Mouse (Mus musculus) adipocyte (in vitro differentiated cells): ENCODE measurements at regions not wholly inside any gene's neighbourhood (a gene's known extent, or its start where the extent isn't known, plus 50 kb on each side); places are given as distances from the start of the nearest gene placed in this dataset.

Source experiments
- DNase-seq: peaks from one replicate; pipeline ENCODE4 v3.0.0-alpha.2; 2016; ENCODE audit warnings: low spot score

DNA sequence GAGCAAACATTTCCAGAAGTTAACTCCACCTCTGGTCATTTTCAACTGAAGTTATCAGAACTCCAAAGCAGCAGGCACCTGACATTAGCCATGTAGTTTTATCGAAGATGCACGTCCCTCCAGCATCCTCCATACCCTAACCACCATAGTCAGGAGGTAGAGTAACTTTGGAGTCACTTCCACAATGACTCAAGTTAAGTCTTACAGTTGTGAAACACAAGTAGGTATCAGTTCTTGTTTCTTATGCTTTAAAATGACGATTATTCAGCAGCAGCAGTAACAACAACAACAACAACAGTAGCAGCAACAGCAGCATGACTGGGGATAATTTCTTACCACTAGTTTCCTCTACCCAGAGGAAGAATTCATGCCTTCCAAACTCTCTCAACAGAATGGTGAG, 51.3 kb upstream of the Tank start:
- DNase-seq: no peak

DNA sequence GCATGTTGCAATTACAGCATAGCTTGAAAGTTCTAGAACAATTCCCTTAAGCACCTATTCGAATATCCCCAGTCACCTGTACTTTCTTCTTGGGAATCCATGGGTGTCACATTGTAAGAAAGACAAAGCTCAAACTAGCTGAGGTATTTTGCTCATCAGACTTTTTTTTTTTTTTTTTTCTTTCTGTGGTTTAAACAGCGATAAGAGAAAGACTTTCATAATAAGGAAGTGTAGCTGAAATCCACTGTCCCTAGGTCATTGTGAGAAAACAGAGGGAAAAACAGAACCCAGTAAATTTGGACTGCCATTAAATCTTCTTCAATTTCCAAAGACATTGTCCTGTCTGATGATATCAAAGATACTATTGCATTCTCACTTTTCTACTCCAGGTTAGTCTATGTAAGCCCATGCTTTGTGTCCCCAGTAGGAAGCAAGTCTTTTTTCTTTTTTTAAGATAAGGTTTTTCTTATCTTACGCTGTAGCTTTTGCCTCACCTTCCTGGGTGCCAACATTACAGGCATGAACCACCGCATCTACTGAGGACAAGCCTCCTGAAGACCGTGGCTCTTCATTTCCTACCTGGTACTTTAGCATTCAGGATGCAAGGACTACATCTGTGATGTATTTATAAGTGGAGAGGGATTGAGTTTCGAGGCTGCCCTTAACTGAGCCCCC, 54.2 kb upstream of the Tank start:
- no peak for DNase-seq

DNA sequence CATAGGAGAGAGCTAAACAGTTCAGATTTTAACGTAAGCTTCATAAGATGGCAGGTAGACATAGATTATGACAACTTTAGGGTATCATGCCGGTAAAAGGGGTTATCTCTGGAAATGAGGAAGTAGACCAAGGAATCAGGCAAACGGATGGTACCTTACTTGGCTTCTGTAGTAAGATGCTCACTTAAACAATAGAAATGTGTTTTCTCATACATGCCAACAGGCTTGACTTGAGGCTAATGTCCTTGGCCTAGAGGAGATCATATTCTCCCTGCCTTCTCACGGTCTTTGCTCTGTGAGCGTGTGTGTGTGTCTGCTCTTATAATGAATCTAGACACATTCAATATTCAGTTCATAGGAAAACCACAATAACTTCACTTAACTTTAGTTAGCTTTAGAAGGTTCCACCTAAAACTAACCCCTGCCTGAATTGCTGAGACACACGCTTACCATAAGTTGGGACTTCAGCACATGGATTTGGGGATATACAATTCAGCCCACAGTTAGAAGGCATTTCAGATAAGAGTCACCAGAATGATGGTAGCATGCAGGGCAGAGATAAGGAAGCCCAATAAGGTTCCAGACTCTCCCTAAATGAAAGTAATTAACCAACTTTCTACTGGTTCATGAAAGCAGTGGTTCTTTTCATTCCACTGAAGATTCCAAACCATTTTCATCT, 63.8 kb upstream of the Tank start:
- DNase-seq: no peak

DNA sequence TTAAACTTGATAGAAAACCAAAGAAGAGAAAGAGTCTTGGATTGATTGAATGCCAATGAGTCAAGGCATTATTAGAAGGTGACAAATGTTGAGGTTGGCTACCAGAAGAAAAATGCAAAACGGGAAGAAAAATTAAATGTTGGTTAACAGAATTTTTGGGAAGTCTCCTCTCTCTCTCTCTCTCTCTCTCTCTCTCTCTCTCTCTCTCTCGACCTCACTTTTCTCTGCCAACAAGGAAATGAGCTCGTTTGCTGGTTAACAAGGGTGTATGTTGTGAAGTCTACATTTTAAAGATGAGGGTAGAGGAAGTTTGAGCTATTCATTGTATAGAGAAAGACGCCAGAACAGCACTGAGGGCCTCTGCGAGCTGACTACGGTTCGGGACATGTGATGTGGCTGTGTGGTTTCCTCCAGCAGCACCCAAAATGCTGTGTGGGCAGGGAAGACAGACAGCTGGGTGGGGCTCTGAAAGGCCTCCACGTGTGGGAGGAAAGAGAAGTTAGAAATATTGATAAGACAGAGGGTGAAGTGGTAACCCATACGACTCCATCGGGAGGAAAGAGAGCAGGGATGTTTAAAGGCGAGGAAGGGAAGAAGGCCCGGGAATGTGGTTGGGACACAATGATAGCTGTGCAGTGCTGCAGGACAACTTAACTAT, 64.5 kb upstream of the Tank start:
- no peak for DNase-seq

DNA sequence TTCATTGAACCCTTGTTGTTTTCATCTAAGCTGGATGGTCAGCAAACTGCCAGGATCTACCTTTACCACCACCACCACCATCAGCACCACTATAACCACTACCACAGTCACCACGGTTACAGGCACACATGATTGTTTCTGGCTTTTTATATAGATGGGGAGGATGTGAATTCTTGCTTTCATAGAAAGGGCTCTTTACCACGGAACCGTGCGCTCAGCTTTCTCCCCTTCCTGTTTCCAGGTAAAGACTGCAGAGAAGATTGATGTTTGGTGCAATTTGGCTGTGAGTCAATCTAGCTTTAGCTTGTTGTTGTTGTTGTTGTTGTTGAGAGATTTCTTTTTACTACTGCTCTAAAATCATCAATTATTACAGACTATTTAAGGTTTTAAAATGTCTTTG, 74.8 kb upstream of the Tank start:
- no peak for DNase-seq

DNA sequence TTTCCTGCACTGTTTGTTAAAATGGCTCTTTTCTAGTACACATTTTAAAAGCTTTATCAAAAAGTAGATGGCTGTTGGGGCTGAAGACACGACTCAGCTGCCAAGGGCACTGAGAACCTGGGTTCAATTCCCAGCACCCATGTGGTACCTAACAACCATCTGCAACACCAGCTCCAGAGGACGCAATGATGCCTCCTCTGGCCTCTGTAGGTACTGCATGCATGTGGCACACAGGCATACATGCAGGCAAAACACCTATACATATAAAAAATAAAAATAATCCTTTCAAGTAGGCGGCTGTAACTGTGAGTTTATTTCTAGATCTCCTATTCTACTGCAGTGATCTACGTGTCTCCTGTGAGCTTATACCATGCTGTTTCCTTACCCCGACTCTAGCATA, 76.5 kb upstream of the Tank start:
- DNase-seq: no peak

DNA sequence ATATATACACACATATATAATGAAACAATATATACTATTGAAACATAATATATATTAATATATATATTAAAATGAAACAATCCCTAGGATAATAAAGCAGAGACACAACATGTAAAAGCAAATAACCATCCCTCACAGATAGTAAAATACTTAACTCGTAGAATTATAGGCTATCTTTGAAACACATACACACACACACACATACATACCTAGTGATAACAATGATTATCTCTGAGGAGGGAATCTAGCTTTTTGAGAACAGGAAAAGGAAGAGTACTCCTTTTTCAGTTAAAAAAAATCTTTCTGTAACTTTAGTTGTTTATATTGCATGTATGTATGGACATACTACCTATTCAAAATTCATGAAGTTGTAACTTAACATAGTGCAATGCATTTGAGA, 79.1 kb upstream of the Tank start:
- no peak for DNase-seq

DNA sequence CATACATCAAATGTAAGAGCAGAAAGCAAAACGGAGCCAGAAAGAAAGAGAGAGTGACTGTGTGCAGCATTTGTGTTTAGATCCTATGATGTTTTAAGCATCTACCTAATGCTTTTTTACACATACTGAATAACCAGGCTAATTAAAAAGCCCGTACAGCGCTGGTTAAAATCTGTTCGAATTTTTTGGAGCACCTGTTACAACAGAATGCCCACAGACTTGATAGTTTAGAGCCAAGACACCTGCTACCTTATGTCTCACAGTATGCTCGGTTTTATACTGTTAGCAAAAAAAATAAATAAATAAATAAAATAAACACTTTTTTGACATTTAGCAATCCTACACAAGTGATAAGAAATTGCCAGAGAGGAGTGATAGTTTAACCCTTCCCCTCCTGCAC, 80.5 kb upstream of the Tank start:
- no peak for DNase-seq

DNA sequence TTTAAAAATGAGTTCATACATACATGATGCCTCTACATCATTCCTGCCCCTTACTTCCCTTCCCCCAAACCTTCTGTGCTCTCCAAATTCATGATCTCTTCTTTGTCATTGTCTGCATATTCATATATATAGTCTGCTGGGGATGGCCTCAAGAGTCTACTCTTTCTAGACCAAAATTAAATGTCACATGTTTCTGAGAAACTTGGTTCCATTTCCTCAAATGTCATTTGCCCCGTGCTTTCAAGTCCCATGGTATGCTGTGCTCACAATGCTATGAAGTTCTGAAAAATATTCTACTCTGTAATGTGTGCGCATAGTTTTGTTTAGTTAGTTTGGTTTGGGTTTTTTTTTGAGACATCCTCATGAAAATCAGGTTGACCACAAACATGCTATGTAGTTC, 81.4 kb upstream of the Tank start:
- no peak for DNase-seq

DNA sequence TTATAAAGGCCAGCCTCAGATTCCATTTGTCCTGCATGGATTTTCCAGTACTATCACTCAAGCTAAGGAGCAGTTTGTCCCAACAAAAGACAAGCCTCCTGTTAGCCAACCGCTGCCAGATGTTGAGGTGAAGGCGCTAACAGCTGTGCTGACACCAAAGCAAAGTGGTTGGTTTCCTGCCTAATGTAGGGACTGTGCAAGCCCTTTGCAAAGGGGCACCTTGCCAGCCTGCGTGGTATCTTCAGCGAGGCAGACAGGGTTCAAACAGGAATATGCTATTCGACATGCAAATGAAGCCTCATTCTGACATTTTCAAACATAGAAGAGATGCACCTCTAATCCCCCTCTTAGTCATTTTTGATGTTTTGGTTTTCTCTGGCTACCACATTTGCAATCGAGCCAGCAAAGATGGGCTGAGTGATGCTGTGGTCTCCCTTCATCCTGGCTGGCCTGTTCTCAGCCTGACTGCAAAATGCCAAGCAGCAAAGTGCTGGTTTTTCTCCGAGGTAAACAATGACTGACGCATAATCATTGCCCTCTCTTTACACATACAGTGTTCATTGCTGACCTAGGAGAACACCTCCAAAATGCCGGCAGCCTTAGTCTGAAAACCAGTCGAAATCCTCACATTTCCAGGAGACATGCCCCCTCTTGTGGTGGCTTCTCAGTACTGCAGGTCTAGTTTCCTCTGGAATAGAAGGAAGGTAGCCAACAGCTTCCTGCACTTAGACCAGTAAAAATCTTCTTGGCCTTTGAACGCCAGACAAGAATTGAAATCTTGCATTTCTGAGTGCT, 84.3 kb upstream of the Tank start:
- peak; percentile 94 for DNase-seq

DNA sequence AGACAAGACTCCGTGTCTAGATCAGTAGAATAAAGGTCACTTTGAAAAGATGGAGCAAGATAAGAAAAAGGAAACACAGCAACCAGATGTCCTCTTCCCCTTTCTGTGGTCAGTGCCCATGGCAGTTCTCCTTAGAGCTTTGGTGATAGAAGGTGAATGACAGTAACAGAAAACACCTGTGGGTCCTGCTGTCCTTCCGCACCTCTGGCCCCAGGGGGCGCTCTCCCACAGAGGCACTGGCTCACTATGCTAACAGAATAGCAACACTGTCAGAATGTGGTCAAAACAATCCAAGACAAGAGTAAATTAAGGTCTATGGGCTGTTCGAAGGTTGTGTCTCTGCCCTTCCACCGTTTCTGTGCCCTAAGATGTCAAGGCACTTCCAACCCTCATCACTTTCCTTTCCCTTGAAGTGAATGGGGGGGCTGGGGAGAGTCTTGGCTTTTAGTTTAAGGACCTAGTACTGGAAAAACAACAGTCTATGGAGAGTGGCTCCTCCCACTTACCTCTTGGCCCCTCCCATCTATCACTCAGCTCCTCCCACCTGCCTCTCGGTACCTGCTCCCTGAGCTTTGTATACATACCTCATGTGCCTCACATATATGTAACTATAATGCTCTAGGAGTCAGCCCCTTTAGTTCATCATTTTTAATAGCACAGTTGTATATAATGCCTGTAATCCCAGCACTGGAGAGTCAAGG, 86.2 kb upstream of the Tank start:
- no peak for DNase-seq

DNA sequence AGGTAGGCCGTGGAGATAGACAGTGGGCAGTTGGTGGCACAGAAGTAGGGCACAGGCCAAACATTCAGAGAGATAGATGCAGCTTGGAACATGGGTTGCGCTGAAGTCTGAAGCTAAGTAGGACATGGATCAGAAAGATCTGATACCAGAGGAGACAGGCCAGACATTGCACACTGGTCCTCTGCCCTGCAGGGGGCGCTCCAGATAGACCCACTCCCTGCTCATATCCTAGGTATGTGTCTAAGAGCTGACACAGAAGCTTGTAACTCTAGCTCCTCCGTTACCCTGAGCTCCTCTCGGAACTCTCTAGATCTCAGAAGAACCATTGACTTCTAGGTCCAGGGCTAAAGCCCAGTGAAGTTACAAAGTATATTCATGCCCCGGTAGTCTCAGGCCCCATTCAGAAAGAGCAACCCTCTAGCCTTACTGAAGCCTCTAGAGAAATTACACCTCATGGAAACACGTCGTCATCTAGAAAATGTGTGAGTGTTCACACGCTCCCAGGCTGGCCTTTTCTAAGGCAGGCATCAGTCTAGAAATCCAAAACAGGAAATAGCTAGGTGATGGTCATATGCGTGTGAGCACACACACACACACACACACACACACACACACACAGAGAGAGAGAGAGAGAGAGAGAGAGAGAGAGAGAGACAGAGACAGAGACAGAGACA, 87.8 kb upstream of the Tank start:
- DNase-seq: peak; percentile 20

DNA sequence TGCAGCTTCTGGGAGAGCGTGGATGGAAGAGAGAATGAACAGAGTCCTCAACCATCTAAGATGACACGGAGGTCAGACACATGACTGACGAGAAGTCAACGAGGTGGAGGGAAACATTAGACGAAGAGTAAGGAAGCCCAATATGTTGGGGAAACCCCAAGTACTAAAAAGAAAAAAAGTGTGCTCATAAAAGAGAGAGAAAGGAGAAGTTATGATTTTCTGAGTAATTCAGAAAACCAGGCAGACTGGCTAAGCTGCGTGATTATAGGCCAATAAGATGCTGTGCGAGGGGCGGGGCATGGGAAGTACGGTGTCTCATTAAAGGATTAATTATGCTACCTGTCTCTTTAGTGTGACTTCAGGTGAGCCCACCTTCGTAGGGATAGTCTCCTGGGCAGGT, 88.6 kb upstream of the Tank start:
- DNase-seq: no peak

DNA sequence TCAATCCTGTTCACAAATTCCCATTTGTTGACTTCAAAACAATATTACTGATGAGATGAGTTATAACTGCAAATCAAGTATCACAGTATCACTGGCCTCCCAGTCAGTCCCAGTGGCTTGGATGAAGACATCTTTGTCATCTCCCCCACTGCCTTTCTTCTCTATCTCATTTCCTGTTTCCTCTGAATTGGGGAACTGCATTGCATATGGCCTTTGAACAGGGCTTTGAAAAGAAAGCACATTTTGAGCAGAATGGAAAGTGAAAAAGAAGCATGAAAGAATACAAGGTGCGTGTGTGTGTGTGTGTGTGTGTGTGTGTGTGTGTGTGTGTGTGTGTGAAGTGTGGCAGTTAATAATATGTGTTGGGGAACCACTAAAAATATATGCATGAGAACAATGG, 94.6 kb upstream of the Tank start:
- no peak for DNase-seq

DNA sequence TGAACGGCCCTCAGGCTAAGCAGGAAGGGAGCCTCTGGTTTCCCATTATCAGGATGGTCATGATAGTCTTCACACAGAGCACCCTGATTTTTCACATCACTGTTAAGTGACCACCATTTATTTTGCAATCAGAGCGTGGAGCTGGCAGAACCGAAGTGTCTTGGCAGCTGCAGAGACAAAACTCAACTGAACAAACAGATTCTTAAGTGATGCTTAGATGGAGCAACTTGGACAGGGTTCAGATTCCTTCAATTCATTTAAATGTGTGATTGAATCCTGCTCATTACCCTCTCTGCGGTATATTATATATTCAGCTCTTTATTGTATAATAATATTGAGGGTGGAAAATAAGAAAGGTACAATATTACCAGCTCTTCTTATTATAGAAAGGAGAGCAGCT, 101.7 kb upstream of the Tank start:
- DNase-seq: no peak

DNA sequence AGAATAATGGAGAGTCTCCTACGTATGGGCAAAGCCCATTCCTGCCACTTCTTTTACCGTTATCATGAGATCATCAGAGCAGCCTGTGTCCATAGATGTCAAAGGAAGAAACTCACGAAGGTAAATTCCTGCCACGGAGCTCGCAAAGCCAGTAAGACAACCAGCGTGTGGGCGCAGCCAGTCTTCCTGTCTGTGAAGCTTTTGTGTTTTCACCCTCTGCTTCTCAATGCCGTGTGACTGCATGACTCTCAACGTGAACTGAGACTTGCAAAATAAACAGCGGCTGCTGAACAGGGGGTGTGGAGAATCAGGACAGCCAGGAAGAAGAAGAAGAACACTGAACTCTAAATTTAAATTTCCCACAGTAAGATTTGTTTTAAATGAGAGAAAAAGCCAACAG, 103.8 kb upstream of the Tank start:
- DNase-seq: no peak

DNA sequence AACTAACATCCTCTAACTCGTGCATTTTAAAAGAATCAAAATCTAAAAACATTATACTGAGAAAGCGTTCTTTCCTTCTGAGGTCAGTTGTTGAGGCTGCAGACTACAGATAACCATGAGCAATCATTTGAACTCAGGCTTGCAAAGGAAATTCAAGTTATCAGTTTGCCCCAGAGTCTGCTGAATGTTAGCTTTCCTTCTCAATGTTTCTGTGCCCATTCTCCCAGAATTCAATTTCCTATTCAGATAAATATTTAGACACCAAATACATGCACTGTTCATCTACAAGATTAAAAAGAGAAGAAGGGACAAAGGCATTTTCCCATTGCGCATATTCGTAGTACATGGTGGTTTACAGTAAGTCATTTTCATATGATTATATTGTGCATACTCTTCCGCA, 107.9 kb upstream of the Tank start:
- DNase-seq: no peak

DNA sequence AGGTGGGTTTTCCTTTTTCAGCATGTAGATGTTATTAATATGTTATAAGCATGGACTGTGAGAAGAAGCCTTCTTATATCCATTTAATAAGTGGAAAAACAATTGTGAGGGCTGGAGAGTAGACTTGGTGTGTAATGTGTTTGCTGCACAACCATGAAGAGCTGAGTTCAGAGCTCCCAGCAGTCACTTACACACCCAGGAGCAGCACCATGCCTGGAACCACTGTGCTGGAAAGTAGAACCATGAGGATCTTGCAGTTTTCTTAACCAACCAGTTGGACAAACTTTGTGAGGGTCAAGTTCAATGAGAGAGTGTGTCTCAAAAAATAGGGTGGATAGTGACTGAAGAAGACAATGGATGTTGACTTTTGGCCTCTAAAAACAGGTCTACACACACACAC, 108.3 kb upstream of the Tank start:
- no peak for DNase-seq

DNA sequence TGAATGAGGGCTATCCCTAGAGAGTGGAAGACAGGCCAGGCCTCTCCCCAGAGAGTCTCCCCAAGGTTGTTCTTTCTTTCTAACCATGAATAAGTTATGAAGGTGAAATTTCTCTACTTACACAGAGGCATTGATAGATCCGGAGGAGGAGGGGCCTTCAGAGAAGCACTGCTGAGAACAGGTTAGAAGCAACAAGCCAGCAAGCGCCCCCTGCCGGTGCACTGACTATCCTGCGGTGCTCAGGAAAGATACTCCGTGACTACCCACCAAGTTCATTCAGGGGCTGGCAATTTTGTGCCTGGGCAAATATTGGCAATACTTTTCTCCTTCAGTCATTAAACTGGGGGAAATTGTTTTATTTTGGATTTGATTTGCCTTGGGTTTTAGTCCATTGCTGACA, 122.5 kb upstream of the Tank start:
- peak; percentile 24 for DNase-seq

DNA sequence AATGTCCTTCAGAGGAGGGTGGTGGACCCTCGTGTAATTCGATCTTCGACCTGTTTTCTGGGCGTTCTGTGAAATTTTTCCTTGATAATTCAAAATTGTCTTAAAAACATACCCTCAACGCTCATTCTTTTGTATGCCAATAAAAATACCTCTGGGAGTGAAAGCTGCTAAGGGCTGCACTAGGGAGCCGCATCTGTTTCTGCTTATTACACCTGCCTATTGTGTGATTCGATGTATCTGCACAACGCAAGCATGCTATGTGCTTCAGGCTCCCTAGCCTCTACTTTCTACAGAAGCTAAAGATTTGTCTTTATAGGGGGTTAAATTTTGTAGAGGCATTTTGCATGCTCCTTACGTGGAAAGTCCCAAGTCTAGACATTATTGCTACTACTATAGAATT, 123.7 kb upstream of the Tank start:
- DNase-seq: no peak

DNA sequence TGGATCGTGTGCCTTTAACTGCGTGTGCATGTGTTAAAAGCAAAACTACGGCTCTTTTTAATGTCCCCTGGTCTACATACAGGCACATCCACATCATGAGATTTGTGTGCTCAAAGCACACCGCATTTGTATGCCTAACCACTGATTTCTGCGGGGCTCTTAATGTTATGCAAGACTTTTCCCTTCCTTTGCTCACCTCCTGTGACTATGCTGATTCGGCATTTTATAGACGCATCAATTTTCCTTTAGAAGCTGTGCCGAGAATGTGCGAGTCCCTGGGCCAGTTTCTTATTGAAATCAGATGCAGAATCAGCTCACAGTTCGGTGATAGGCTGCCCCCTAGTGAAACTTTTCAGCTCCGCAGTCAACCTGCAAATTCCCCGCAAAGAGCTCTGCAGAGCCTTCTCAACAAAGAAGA, 124.1 kb upstream of the Tank start:
- peak; percentile 91 for DNase-seq
